Mouse (Mus musculus) myocyte (in vitro differentiated cells): ENCODE data around the gene Gm28269. TPM values are rescaled to one million over a fixed set of nuclear protein-coding genes. Genes with fewer than 3 reads are reported as not detected.

ENCODE experiments used
- H3K27me3 ChIP-seq: one replicate; pipeline ENCODE4 v1.6.1; 2011; ENCODE audit not compliant: control insufficient read depth, insufficient read depth, insufficient read length
- H3K36me3 ChIP-seq: one replicate; pipeline ENCODE4 v1.6.1; 2011; ENCODE audit not compliant: control insufficient read depth, insufficient read depth
- H3K4me2 ChIP-seq: one replicate; pipeline ENCODE4 v1.6.1; 2011; ENCODE audit warnings: low read depth, control low read depth
- H3K4me3 ChIP-seq: one replicate; pipeline ENCODE4 v1.5.1; 2011; ENCODE audit warnings: mild to moderate bottlenecking, control low read depth, moderate library complexity
- H3K79me2 ChIP-seq: one replicate; pipeline ENCODE4 v1.6.1; 2011; ENCODE audit not compliant: control insufficient read depth, insufficient read depth
- H3ac ChIP-seq: one replicate; pipeline ENCODE4 v1.6.1; 2011; ENCODE audit not compliant: control insufficient read depth, insufficient read length
- CEBPB ChIP-seq: IDR thresholded peaks from 2 replicates; pipeline ENCODE4 v1.6.1; 2011; ENCODE audit warnings: mild to moderate bottlenecking, moderate library complexity; ENCODE audit not compliant: poor library complexity, insufficient read depth, severe bottlenecking
- E2F4 ChIP-seq: IDR thresholded peaks from one replicate; pipeline ENCODE4 v1.6.1; 2011; ENCODE audit warnings: mild to moderate bottlenecking, control low read depth, moderate library complexity; ENCODE audit not compliant: insufficient read depth
- MAX ChIP-seq: IDR thresholded peaks from one replicate; pipeline ENCODE4 v1.6.1; 2011; ENCODE audit warnings: low read depth, mild to moderate bottlenecking, control low read depth
- MYOD1 ChIP-seq, 3 experiments: IDR thresholded peaks; one replicate each; pipeline ENCODE4 v1.6.1; 2011; ENCODE audit warnings: control low read depth in 2 of 3, low read depth in 2 of 3, mild to moderate bottlenecking in 2 of 3, moderate library complexity in 1 of 3; ENCODE audit not compliant: insufficient read length in 2 of 3, control insufficient read depth in 1 of 3
- MYOG ChIP-seq, 3 experiments: IDR thresholded peaks; one replicate each; pipeline ENCODE4 v1.6.1; 2011; ENCODE audit warnings: control low read depth in 2 of 3, low read depth in 2 of 3, mild to moderate bottlenecking in 2 of 3; ENCODE audit not compliant: insufficient read length in 2 of 3, control insufficient read depth in 1 of 3, insufficient read depth in 1 of 3
- POLR2A ChIP-seq: IDR thresholded peaks from one replicate; pipeline ENCODE4 v1.6.1; 2011; ENCODE audit warnings: low read depth, mild to moderate bottlenecking, control low read depth, moderate library complexity; ENCODE audit not compliant: insufficient read length
- POLR2AphosphoS2 ChIP-seq: IDR thresholded peaks from one replicate; pipeline ENCODE4 v1.6.1; 2011; ENCODE audit warnings: low read depth, control low read depth; ENCODE audit not compliant: insufficient read length
- REST ChIP-seq: IDR thresholded peaks from one replicate; pipeline ENCODE4 v1.6.1; 2011; ENCODE audit warnings: mild to moderate bottlenecking, control low read depth, moderate library complexity; ENCODE audit not compliant: insufficient read depth, insufficient read length
- SRF ChIP-seq: IDR thresholded peaks from one replicate; pipeline ENCODE4 v1.6.1; 2011; ENCODE audit warnings: low read depth; ENCODE audit not compliant: control insufficient read depth, insufficient read length
- TCF12 ChIP-seq: IDR thresholded peaks from one replicate; pipeline ENCODE4 v1.6.1; 2011; ENCODE audit warnings: mild to moderate bottlenecking, control low read depth; ENCODE audit not compliant: poor library complexity, insufficient read depth, severe bottlenecking
- TCF3 ChIP-seq: IDR thresholded peaks from one replicate; pipeline ENCODE4 v1.6.1; 2011; ENCODE audit warnings: low read depth, control low read depth; ENCODE audit not compliant: insufficient read length
- USF1 ChIP-seq: IDR thresholded peaks from one replicate; pipeline ENCODE4 v1.6.1; 2011; ENCODE audit warnings: low read depth, mild to moderate bottlenecking, control low read depth, moderate library complexity
- polyA plus RNA-seq: library from polyadenylated mRNA; unstranded; fragments of >200 nt; fragmentation: generic; extraction: Trizol; gene quantifications from one replicate; pipeline ENCODE4 v1.2.1, GENCODE M21; 2012; ENCODE audit warnings: missing spikeins

Gm28269 gene
- polyA plus RNA-seq, 1 experiment, result not detected

DNA sequence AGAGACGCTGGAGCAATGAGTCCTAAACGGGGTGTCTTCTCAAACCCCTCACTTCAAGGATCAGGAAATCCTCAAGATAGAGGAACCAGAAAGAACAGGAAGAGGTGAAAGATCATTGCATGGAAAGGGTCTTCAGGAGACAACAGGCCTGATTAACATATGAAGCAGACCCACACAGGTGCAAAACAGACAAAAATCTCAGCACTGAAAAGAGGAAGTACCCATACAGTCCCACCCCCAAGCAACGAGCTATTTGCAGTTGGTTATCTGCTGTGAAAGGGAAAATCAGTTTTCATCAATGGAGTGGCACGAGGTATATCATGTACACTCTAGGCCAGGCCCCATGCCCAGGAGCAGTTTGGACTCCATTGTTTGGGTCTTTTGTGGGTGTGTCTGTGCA lies 43.3 kb downstream of the Gm28269 start:
- no peak for TF ChIP-seq TCF12
- no peak for TF ChIP-seq USF1
- TF ChIP-seq MAX, result no peak
- TF ChIP-seq MYOG (IDR thresholded peaks at IDR 0.05; ENCODE audit: control insufficient read depth in 1 of 3, insufficient read depth in 1 of 3, insufficient read length in 2 of 3, low read depth in 2 of 3), result no peak
- TF ChIP-seq MYOD1 (IDR thresholded peaks at IDR 0.05; ENCODE audit: control insufficient read depth in 1 of 3, insufficient read length in 2 of 3, low read depth in 2 of 3), result no peak
- no peak for TF ChIP-seq SRF
- no peak for TF ChIP-seq E2F4
- TF ChIP-seq CEBPB, result no peak
- no peak for TF ChIP-seq TCF3
- TF ChIP-seq REST, result no peak
- TF ChIP-seq POLR2AphosphoS2, result no peak
- no peak for TF ChIP-seq POLR2A
- Histone ChIP-seq H3K27me3 (no peaks in the 10 kb centered on the region), H3K36me3 (no peaks in the 10 kb centered on the region), H3ac (no peak overlapping the region), H3K4me2 (no peak overlapping the region), H3K4me3 (no peak overlapping the region), H3K79me2 (no peaks in the 10 kb centered on the region)

DNA sequence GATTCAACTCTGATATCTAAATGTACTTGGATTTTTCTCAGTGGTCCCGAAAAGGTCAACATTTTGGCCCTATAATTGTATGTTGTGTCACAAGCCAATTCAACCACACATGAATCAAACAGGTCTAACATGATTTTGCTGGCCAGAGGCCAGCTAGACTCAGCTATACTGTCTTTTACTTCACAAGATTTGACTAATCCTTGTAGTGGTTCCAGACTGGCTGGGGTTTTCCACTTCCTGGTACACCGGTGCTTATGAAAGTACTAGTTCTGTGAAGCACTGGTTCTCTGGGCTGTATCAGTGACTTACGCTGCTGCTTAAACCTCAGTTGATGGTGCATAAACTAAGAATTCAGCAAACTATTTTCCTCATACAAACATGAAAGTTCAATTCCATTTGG lies 49.2 kb downstream of the Gm28269 start:
- TF ChIP-seq POLR2AphosphoS2, result no peak
- no peak for TF ChIP-seq POLR2A
- TF ChIP-seq MYOG (IDR thresholded peaks at IDR 0.05; ENCODE audit: control insufficient read depth in 1 of 3, insufficient read depth in 1 of 3, insufficient read length in 2 of 3, low read depth in 2 of 3), result no peak
- TF ChIP-seq USF1, result no peak
- Histone ChIP-seq H3K36me3 (no peaks in the 10 kb centered on the region), H3K79me2 (no peaks in the 10 kb centered on the region), H3K4me3 (no peak overlapping the region), H3K27me3 (no peaks in the 10 kb centered on the region), H3K4me2 (no peak overlapping the region), H3ac (no peak overlapping the region)

DNA sequence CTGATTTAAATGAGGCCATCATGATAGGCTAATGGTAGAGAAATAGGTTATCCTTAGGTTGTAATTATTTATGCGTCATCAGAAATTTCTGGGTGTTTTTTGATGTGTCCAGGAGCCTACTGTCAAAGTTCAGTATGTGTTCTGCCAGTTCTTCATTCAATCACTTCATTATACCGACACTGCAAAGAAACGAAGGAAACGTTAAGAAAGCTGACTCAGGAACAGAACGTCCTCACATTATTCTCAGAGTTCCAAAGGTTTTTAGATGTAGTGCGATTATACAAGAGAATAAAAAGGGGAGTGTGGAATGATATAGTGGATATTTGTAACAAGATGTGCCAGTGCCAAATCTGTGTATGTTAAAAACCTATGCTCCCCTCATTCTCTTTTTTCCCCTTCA lies 49.7 kb downstream of the Gm28269 start:
- no peak for TF ChIP-seq REST
- no peak for TF ChIP-seq POLR2A
- TF ChIP-seq USF1, result no peak
- no peak for TF ChIP-seq MAX
- no peak for TF ChIP-seq TCF12
- no peak for TF ChIP-seq TCF3
- no peak for TF ChIP-seq MYOD1 (IDR thresholded peaks at IDR 0.05; ENCODE audit: control insufficient read depth in 1 of 3, insufficient read length in 2 of 3, low read depth in 2 of 3)
- TF ChIP-seq SRF, result no peak
- H3ac ChIP-seq, result no peak overlapping the region
- no peaks in the 10 kb centered on the region for H3K79me2 ChIP-seq
- no peaks in the 10 kb centered on the region for H3K27me3 ChIP-seq
- no peak overlapping the region for H3K4me3 ChIP-seq
- H3K36me3 ChIP-seq, result no peaks in the 10 kb centered on the region
- H3K4me2 ChIP-seq, result no peak overlapping the region

Other genes starting within 250 kb of the Gm28269 start
- gene Slc6a14, start 30.2 kb downstream of the Gm28269 start, polyA plus RNA-seq, result not detected